Mouse (Mus musculus): Measurements from ENCODE around the gene Spred1.
"Not testable (repeated sequence)": the region's sequence is repeated elsewhere in the genome, so short reads cannot be mapped to it uniquely, and the experiment has no call there.

Spred1 gene

DNA sequence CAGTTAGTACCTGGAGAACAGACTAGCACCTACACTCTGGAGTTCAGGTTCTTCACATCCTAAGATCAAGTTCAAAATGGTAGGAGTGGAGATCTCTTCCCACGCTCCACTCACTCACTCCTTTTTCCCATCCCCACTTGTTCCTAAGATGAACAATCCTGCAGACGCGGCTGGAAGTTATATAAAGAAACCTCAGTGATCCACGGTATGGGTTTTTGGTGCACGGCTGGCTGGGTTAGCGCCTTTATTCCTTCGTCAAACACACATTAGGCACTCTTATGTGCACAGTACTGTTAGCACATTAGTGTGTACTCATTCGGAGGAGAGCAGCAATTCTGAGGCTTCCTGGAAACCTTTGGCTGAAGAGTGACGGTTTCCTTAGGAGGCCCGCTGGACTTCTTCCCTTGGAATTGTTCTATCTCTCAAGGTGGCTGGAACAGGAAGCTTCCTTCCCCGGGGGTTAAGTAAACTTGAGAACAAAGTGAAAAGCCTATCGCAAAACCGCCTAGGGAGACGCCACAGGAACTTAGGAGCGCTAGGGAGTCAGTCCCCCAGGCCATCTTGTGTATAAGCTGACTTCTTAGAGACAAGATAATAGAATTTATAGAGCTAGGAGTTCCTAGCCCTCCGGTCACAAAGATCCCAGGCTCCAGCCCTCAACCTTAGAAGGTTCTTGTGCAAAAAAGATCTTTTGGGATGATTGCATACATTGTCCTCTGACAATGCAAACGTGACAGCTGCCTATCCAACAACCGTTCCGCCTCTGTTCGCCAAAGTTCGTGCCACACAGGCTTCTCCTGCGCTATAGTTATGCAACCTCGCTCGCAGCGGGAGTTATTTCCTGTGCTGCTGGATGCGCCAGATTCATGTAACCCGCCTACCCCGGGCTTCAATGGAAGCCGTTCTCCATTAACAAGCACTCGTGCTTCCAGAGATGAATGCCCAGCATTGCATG, 1.6 kb upstream of the Spred1 start:
- peak; percentile 73 to 77 for DNase-seq (ENCODE audit: low spot score in 2 of 2)

DNA sequence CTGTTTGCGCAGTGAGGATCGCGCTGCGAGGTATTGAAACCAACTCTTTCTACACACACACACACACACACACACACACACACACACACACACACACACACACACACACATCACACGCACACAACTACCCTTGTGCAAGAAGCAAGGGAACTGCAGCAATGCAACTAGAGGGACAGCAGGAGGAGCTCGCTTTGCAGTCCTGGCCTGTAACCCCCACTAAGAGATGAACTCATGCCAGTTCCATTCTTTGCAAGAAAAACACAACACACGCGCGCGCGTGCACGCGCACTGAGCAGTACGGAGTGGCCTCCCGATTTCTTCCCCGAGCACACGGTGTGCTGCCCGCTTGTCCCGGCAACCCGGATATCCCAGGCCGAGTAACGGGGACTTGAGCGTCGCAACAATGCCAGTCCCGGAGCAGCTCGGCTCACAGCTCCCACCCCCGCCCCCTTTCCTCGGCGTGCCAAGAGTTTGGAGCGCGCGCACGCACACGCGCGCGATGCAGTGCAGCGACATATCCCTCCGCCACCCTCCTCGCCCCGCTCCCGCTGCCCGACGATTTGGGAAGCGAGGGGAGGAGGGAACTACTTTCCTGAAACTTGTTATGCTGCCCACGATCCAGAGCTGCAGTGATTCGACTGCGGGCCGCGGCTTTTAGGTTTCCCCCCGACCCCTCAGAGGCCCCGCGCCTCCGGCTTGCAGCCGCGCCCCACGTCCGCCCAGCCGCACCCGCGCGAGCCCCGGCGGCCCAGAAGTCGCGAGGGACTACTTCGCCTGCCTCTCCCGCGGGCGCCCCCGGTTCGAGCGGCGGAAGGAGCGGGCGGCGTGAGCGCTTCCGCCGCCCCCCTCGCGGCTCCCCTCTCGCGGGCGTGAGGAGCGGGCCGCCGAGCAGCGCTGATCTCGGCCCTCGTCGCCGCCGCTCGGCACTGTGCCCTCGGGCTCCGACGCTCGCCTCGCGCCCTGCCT, 645 bp upstream of the Spred1 start:
- DNase-seq (ENCODE audit: low spot score in 2 of 2), result peak; percentile 86 to 90

DNA sequence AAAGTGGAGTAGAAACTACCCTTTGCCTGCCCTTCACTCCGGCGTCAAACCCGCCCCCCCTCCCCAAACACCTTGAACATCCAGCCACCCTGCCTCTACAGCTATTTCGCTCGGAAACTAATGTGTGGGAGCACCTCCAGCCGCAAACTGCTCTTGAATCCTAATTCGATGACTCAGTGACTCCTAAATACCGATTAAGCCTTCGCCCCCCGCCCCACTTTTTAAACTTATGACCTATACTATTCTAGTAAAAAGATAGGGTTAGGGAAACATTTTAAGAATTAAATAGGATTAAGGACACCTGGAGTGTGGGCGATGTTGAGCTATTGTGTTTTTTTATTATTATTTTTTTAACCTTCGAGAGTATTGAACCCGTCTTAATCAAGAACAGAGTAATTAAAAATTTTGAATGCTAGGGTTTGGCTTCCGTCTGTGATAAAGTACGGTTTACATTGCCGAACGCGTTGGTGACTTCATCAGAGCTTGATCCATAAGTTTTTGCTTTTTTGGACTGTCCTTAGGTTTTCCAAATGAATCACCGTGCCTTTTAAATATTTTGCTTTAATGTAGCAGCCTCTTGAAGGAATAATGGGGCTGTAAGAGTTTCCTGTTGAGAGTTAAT, 921 bp downstream of the Spred1 start:
- no peak for DNase-seq (ENCODE audit: low spot score in 2 of 2)

- DNase-seq (ENCODE audit: low spot score in 2 of 2), result peak in 1 of 2 experiments; percentile 33
Measured at GRCm38 (mm10) chr2:117122701-117123337, 1.6 kb downstream of the Spred1 start.

DNA sequence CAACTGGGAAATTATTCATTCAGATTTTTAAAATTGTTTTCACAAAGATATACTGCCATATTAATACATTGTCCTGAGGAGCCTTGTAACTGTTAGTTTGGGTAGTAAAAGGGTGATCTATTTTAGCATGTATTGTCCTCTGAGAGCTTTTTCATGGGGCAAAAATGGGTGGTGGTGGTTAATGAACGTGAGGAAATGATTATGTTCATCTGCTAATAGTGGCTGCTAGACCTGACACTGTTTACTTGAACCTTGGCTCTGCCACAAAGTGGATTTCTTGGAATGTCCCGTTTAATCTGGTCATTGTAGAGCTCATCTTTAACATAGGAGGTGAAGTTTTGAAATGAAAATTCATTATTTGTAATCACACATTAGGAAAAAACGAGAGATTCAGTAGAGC, 2.5 kb downstream of the Spred1 start:
- DNase-seq (ENCODE audit: low spot score in 2 of 2), result no peak

DNA sequence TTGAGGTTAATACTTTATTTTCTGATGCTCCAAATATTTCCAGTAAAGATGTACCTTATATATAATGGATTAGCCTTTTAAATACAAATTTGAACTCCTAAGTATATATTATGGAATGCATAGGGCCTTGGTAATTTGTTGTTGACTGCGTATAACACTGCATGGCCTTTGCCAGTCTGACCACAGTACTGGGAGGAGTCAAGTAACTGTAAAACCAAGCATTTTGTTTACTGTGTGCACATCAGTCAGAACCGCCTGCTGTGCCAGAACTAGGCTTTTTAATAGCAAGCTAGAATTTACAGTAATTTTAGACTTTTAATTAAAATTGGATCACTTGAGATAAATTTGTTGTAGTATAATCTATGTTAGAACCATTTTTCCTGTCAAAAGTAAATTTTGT, 3.7 kb downstream of the Spred1 start:
- no peak for DNase-seq (ENCODE audit: low spot score in 2 of 2)

GRCm38 (mm10) chr2:117129156-117129555, 8.0 kb downstream of the Spred1 start:
- no peak for DNase-seq (ENCODE audit: low spot score in 2 of 2)

GRCm38 (mm10) chr2:117131041-117131440, 9.9 kb downstream of the Spred1 start:
- not testable (repeated sequence) for DNase-seq (ENCODE audit: low spot score in 2 of 2)

DNA sequence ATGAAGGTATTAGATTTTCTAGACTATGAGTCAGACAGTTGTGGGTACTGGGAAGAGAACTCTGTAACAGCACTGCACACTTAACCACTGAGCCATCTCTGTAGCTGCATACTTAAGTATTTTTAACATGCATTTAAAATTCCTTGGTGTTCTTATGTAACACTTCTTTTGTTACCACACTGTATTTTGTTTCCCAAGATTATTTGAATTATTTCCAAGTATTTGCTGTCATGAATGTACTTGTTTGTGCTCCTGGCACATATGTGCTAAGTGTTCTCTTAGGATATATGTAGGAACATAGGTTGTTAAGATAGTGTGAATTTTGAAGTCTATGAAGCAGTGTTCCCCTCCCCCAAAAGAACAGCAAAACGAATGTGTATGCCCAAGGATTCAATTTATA, 10.7 kb downstream of the Spred1 start:
- no peak for DNase-seq (ENCODE audit: low spot score in 2 of 2)

GRCm38 (mm10) chr2:117133541-117133940, 12.4 kb downstream of the Spred1 start:
- no peak for DNase-seq (ENCODE audit: low spot score in 2 of 2)

- no peak for DNase-seq (ENCODE audit: low spot score in 2 of 2)
Measured at GRCm38 (mm10) chr2:117137751-117138150, 16.6 kb downstream of the Spred1 start.

DNA sequence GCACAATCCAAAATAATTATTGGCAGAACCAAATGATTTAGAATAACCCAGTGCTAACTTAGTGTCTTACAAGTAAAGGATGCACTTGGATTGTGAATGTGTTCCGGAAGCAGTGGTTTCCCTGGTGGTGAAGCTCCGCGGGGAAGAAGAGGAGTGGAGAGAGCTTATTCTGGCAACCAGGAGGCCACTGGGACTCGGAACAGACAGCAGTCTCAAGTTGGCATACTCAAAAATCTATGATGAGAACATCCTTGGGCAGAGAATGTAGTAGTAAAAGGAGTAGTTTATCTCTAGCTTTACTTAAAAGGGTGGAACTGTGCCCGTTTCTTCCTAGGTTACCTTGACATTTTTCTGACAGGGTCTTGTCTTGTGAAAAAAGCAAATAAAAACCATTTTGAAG, 17.8 kb downstream of the Spred1 start:
- no peak for DNase-seq (ENCODE audit: low spot score in 2 of 2)

- no peak for DNase-seq (ENCODE audit: low spot score in 2 of 2)
Measured at GRCm38 (mm10) chr2:117139977-117140376, 18.8 kb downstream of the Spred1 start.

- no peak for DNase-seq (ENCODE audit: low spot score in 2 of 2)
Measured at GRCm38 (mm10) chr2:117143106-117143505, 21.9 kb downstream of the Spred1 start.

GRCm38 (mm10) chr2:117146026-117146425, 24.9 kb downstream of the Spred1 start:
- no peak for DNase-seq (ENCODE audit: low spot score in 2 of 2)

- no peak for DNase-seq (ENCODE audit: low spot score in 2 of 2)
Measured at GRCm38 (mm10) chr2:117146617-117147016, 25.4 kb downstream of the Spred1 start.

GRCm38 (mm10) chr2:117152161-117152560, 31.0 kb downstream of the Spred1 start:
- DNase-seq (ENCODE audit: low spot score in 2 of 2), result no peak

DNA sequence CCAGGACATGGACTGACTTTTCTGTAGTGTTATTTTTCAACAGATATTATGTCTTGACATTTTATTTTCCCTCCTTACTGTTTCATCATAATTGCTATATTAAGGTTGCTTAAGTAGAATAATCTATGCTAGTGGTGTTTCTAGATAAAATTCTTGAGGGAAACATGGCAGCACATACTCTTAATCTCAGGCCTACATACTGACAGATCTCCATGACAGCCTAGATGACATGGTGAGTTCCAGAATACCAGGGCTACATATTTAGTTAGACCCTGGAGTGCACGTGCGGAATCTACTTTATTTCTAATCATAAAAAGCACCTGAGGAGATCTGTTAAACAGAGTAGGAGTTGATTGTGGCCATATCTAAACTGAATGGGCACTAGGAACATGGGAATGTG, 47.2 kb downstream of the Spred1 start:
- DNase-seq (ENCODE audit: low spot score in 2 of 2), result no peak

DNA sequence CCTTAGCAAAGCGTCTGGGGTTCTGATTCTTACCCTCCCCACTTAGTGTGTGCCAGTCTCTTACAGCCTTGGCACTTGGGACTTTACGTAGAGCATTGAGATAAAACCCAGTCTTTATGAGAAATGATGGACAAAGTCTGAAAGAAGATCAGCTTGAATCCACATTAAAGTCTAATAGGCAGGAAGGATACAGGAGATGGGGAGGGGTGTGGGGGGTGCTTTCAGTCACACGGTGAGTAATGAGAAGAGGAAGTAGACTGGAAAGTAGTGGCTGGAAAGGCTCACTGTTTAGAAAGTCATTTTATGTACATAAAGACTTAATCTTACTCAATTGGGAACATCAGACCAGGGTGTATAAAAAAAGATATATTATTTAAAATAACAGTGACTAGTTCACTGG, 47.9 kb downstream of the Spred1 start:
- no peak for DNase-seq (ENCODE audit: low spot score in 2 of 2)

- no peak for DNase-seq (ENCODE audit: low spot score in 2 of 2)
Measured at GRCm38 (mm10) chr2:117172981-117173380, 51.8 kb downstream of the Spred1 start.

GRCm38 (mm10) chr2:117176066-117176465, 54.9 kb downstream of the Spred1 start:
- no peak for DNase-seq (ENCODE audit: low spot score in 2 of 2)
